Mouse (Mus musculus) ovary, adult 2 months (tissue): ENCODE results near the gene Jph4. TPM values are rescaled to one million over a fixed set of nuclear protein-coding genes. Genes with fewer than 3 reads are reported as not detected.

Source experiments
- polyA plus RNA-seq: library from polyadenylated mRNA; depleted of rRNA; stranded (reverse); fragments of >200 nt; gene quantifications from 2 replicates; pipeline ENCODE4 v1.2.3, GENCODE M21; 2012; rRNA removed

Jph4 gene
- 14.2 and 24.0 TPM in 2 replicates for polyA plus RNA-seq

GRCm38 (mm10) chr14:55116425-55117200, at the start of gene Jph4:
Jph4 (minus strand) TSS chr14:55116935.

GRCm38 (mm10) chr14:55105836-55106809, 10.6 kb downstream of the Jph4 start, which contains the start of gene Ap1g2:
Ap1g2 (minus strand) TSS chr14:55106593.

GRCm38 (mm10) chr14:55094704-55095231, 22.0 kb downstream of the Jph4 start, which contains the start of gene Thtpa:
Thtpa (plus strand) TSS chr14:55094784.

GRCm38 (mm10) chr14:55092011-55092577, 24.6 kb downstream of the Jph4 start, which contains the start of gene Zfhx2:
Zfhx2 (minus strand) TSS chr14:55092324.

Other genes with a start within 250 kb of the Jph4 start
- 6.3 and 8.0 TPM in 2 replicates for gene Homez, start 246.0 kb downstream of the Jph4 start, polyA plus RNA-seq
- 34.3 and 54.4 TPM in 2 replicates for gene Ppp1r3e, start 239.4 kb downstream of the Jph4 start, polyA plus RNA-seq
- 48.5 and 61.4 TPM in 2 replicates for gene Bcl2l2, start 233.6 kb downstream of the Jph4 start, polyA plus RNA-seq
- 14.1 and 17.9 TPM in 2 replicates for gene Gm20521, start 233.5 kb downstream of the Jph4 start, polyA plus RNA-seq
- gene Pabpn1, start 224.4 kb downstream of the Jph4 start, polyA plus RNA-seq, result 120 and 167 TPM in 2 replicates
- 262 and 375 TPM in 2 replicates for gene Slc22a17, start 203.8 kb downstream of the Jph4 start, polyA plus RNA-seq
- 66.5 and 92.1 TPM in 2 replicates for gene Efs, start 190.8 kb downstream of the Jph4 start, polyA plus RNA-seq
- 0.97 and 1.7 TPM in 2 replicates for gene Il25, start 184.2 kb downstream of the Jph4 start, polyA plus RNA-seq
- 2.8 and 5.0 TPM in 2 replicates for gene Cmtm5, start 180.7 kb downstream of the Jph4 start, polyA plus RNA-seq
- gene Myh6, start 150.0 kb downstream of the Jph4 start, polyA plus RNA-seq, result 0.36 and 0.39 TPM in 2 replicates
- gene Gm17428, start 140.0 kb downstream of the Jph4 start, polyA plus RNA-seq, result not detected in 2 replicates
- gene Myh7, start 122.3 kb downstream of the Jph4 start, polyA plus RNA-seq, result 0.63 and 0.85 TPM in 2 replicates
- 8.5 and 10.3 TPM in 2 replicates for gene Ngdn, start 101.5 kb downstream of the Jph4 start, polyA plus RNA-seq
- 1.3 and 1.5 TPM in 2 replicates for gene Zfhx2, start 24.6 kb downstream of the Jph4 start, polyA plus RNA-seq
- gene Thtpa, start 22.2 kb downstream of the Jph4 start, polyA plus RNA-seq, result 5.6 and 7.9 TPM in 2 replicates
- 36.3 and 37.4 TPM in 2 replicates for gene Ap1g2, start 10.3 kb downstream of the Jph4 start, polyA plus RNA-seq
- 0.17 and 0.26 TPM in 2 replicates for gene Dhrs2, start 105.1 kb upstream of the Jph4 start, polyA plus RNA-seq